Mouse (Mus musculus) heart, postnatal 0 days (tissue): ENCODE measurements at regions not wholly inside any gene's neighbourhood (a gene's known extent, or its start where the extent isn't known, plus 50 kb on each side); places are given as distances from the start of the nearest gene placed in this dataset.

Source experiments
- ATAC-seq: fragments of 200-750 bp; cut with Nextera tagmentation; 2 replicates; pipeline ENCODE4 v1.8.0; 2017; ENCODE audit warnings: low read depth, moderate number of reproducible peaks, moderate library complexity; ENCODE audit not compliant: insufficient read depth
- DNase-seq: peaks from one replicate; pipeline ENCODE4 v3.0.0-alpha.2; 2016; ENCODE audit warnings: low spot score
- H3K27ac ChIP-seq: fragments of 300-500 bp; sonication (generic); 2 replicates; pipeline ENCODE4 v1.5.1; 2014; ENCODE audit warnings: low read depth, mild to moderate bottlenecking
- H3K27me3 ChIP-seq: fragments of 300-500 bp; sonication (generic); 2 replicates; pipeline ENCODE4 v1.6.1; 2014; ENCODE audit warnings: low read length, mixed read lengths; ENCODE audit not compliant: control insufficient read depth, insufficient read depth
- H3K36me3 ChIP-seq: fragments of 300-500 bp; sonication (generic); replicated peaks from 2 replicates; pipeline ENCODE4 v1.6.1; 2014; ENCODE audit warnings: low read length, mixed read lengths; ENCODE audit not compliant: control insufficient read depth, insufficient read depth
- H3K4me1 ChIP-seq: fragments of 300-500 bp; sonication (generic); 2 replicates; pipeline ENCODE4 v1.6.1; 2014; ENCODE audit warnings: antibody characterized with exemption; ENCODE audit not compliant: control insufficient read depth, insufficient read depth
- H3K4me2 ChIP-seq: fragments of 300-500 bp; sonication (generic); 2 replicates; pipeline ENCODE4 v1.6.1; 2014; ENCODE audit warnings: low read depth, mild to moderate bottlenecking, low read length, moderate library complexity
- H3K4me3 ChIP-seq: fragments of 300-500 bp; sonication (generic); 2 replicates; pipeline ENCODE4 v1.5.1; 2014; ENCODE audit warnings: low read depth, low read length
- H3K9ac ChIP-seq: fragments of 300-500 bp; sonication (generic); replicated peaks from 2 replicates; pipeline ENCODE4 v1.6.1; 2014; ENCODE audit warnings: low read depth, low read length, mixed read lengths
- H3K9me3 ChIP-seq: fragments of 300-500 bp; sonication (generic); replicated peaks from 2 replicates; pipeline ENCODE4 v1.6.1; 2016; ENCODE audit warnings: low read length; ENCODE audit not compliant: control insufficient read depth
- CTCF ChIP-seq: IDR thresholded peaks from 2 replicates; pipeline ENCODE4 v1.5.1; 2016; ENCODE audit warnings: antibody characterized with exemption, control low read depth, low read depth
- EP300 ChIP-seq: IDR thresholded peaks from 2 replicates; pipeline ENCODE4 v1.6.1; 2016; ENCODE audit warnings: antibody characterized with exemption, low read depth
- WGBS: fragments of 180-500 bp; shearing (Covaris S2); extraction: QIAGEN DNeasy Blood & Tissue Kit; methylation state at CpG from one replicate; pipeline ENCODE4 v1.1.7; 2014; 5-methylcytosine and 5-hydroxymethylcytosine counted together

GRCm38 (mm10) chr9:51525906-51526305 lies 197.2 kb upstream of the 1810046K07Rik start:
- no peak overlapping the region for H3K27ac ChIP-seq
- no peak overlapping the region for H3K4me2 ChIP-seq
- H3K9me3 ChIP-seq = no peaks in the 10 kb centered on the region
- no peaks in the 10 kb centered on the region for H3K4me1 ChIP-seq
- H3K27me3 ChIP-seq = no peaks in the 10 kb centered on the region
- no peak overlapping the region for H3K4me3 ChIP-seq
- DNase-seq (no peak), ATAC-seq (no peak)
- no peak overlapping the region for H3K9ac ChIP-seq
- 71% methylated on average over 4 of the region's 4 CpGs for WGBS
- TF ChIP-seq EP300 = no peak
- TF ChIP-seq CTCF = no peak
- H3K36me3 ChIP-seq = no peaks in the 10 kb centered on the region

DNA sequence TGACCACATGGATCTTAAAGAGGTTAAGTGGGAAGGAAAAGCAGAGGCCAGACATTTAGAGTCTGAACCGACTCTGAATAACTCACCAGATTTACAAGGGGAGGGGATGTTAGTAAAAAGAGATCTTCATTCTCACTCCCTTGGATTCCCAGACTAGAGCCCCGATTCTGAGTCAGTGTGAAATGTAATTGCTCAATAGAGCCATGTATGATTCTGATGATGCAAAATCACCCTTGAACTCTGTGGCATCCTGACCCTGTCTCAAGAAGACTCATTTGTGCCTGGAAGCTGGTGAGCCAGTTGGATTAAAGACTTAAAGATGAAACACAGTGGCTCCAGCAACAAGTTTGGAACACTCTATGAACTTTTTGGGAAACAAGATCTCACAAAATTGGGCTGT lies 210.2 kb upstream of the 1810046K07Rik start:
- no peak overlapping the region for H3K27ac ChIP-seq
- H3K4me3 ChIP-seq = no peak overlapping the region
- H3K4me2 ChIP-seq = no peak overlapping the region
- ATAC-seq = no peak
- DNase-seq = no peak
- 67% methylated on average over 2 of the region's 2 CpGs for WGBS
- H3K36me3 ChIP-seq = no peaks in the 10 kb centered on the region
- TF ChIP-seq EP300 (no peak), CTCF (no peak)
- H3K27me3 ChIP-seq = no peaks in the 10 kb centered on the region
- no peaks in the 10 kb centered on the region for H3K9me3 ChIP-seq
- H3K4me1 ChIP-seq = no peaks in the 10 kb centered on the region
- no peak overlapping the region for H3K9ac ChIP-seq

- 65% methylated on average over 3 of the region's 3 CpGs for WGBS
- no peaks in the 10 kb centered on the region for H3K27me3 ChIP-seq
- no peak for ATAC-seq
- no peak overlapping the region for H3K4me3 ChIP-seq
- no peak overlapping the region for H3K4me2 ChIP-seq
- DNase-seq = no peak
- H3K9me3 ChIP-seq = no peaks in the 10 kb centered on the region
- TF ChIP-seq EP300 (no peak), CTCF (no peak)
- no peaks in the 10 kb centered on the region for H3K36me3 ChIP-seq
- H3K27ac ChIP-seq = no peak overlapping the region
- H3K9ac ChIP-seq = no peak overlapping the region
- H3K4me1 ChIP-seq = no peaks in the 10 kb centered on the region
Observed at GRCm38 (mm10) chr9:51541940-51542339, 213.2 kb upstream of the 1810046K07Rik start.

GRCm38 (mm10) chr9:51572040-51572439 lies 193.1 kb upstream of the Arhgap20 start:
- Histone ChIP-seq H3K9ac (no peak overlapping the region), H3K4me2 (no peak overlapping the region), H3K36me3 (no peaks in the 10 kb centered on the region), H3K27ac (no peak overlapping the region), H3K27me3 (no peaks in the 10 kb centered on the region), H3K4me1 (no peaks in the 10 kb centered on the region), H3K4me3 (no peak overlapping the region), H3K9me3 (no peaks in the 10 kb centered on the region)
- no peak for TF ChIP-seq EP300
- TF ChIP-seq CTCF = no peak
- no peak for DNase-seq
- no peak for ATAC-seq
- WGBS = 74% methylated on average over 5 of the region's 5 CpGs

DNA sequence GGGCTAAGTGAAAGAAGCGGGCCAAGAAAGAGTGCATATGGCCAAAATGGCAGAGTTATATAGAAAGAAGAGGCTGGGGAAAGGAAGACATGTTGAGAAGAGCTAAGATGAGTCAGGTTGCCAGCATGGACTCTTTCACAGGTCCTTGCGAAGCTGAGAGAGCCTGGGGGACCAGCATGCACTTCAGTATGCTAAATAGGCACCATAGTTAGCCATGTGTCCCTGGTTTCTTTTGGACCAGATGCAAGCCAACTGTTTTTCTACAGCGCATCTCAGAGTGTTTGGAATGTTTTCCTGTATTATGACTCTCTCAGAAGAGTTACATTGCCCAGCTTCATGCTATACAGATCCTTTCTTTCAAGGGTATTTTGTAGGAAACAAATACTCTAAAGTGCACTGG lies 183.5 kb upstream of the Arhgap20 start:
- Histone ChIP-seq H3K36me3 (no peaks in the 10 kb centered on the region), H3K9ac (no peak overlapping the region), H3K4me3 (no peak overlapping the region), H3K4me1 (no peaks in the 10 kb centered on the region), H3K4me2 (no peak overlapping the region), H3K27me3 (no peaks in the 10 kb centered on the region), H3K9me3 (no peaks in the 10 kb centered on the region), H3K27ac (no peak overlapping the region)
- 80% methylated on average over 3 of the region's 3 CpGs for WGBS
- TF ChIP-seq CTCF (no peak), EP300 (no peak)
- ATAC-seq = no peak
- DNase-seq = no peak

DNA sequence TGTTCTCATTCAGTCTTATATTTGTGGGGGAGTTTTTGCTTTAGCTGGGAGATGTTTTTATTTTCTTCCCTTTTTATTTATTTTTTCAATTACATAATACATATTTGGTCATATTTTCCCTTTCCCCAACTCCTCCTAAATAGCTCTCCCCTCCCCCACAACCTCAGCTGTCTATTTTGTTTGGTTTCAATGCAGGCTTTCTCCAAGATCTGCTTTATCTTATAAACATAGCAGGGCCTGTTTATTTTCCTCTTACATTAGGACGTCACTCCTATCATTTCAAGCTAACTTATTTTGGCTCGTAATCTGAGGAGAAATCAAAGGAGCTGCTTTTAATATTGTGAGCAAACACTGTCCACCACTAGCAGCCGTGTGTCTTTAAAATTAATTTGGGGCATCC lies 171.4 kb upstream of the Arhgap20 start:
- no peaks in the 10 kb centered on the region for H3K9me3 ChIP-seq
- TF ChIP-seq EP300 (no peak), CTCF (no peak)
- H3K4me3 ChIP-seq = no peak overlapping the region
- no peaks in the 10 kb centered on the region for H3K4me1 ChIP-seq
- WGBS = 55% methylated on average over 3 of the region's 3 CpGs
- H3K27ac ChIP-seq = no peak overlapping the region
- H3K4me2 ChIP-seq = no peak overlapping the region
- H3K36me3 ChIP-seq = no peaks in the 10 kb centered on the region
- H3K9ac ChIP-seq = no peak overlapping the region
- DNase-seq = no peak
- ATAC-seq = no peak
- no peaks in the 10 kb centered on the region for H3K27me3 ChIP-seq
